In genomic region chr10:75859107-75859746, GRCm38 (mm10) we compare ENCODE assay signal across 8 mouse cellular contexts. TPM values are rescaled to one million over a fixed set of nuclear protein-coding genes. Genes with fewer than 3 reads are reported as not detected.
DNase-seq lines count a peak whose midpoint lies in the region; ATAC-seq and TF ChIP-seq lines count a peak whose summit lies in the region.

No protein-coding gene starts in this region.

- peaks cover 29% of the 10 kb centered on the region for H3K4me1 ChIP-seq in embryonic facial prominence, embryonic 13.5 days
- peaks cover 30% of the 10 kb centered on the region for H3K4me1 ChIP-seq in liver, postnatal 0 days (ENCODE audit: insufficient read depth)

- 3% methylated on average over 27 of the region's 27 CpGs for WGBS in embryonic facial prominence, embryonic 13.5 days
- WGBS in liver, postnatal 0 days (ENCODE audit: insufficient replicate concordance) = 4% methylated on average over 27 of the region's 27 CpGs

- DNase-seq in layer of hippocampus, adult 11-12 months (ENCODE audit: low spot score) = peak; percentile 47
- DNase-seq in layer of hippocampus, postnatal 36 days = no peak
- DNase-seq in NIH3T3 (ENCODE audit: low read depth) = peak; percentile 62
- DNase-seq in induced T-regulatory cell, adult 2 months (ENCODE audit: low read depth) = peak; percentile 72
- DNase-seq in liver, postnatal 0 days = peak; percentile 59
- DNase-seq in retina, embryonic 14.5 days (ENCODE audit: low spot score) = peak; percentile 75

- peak overlapping the region; percentile 95 for H3K27ac ChIP-seq in embryonic facial prominence, embryonic 13.5 days
- peak overlapping the region; percentile 95 for H3K27ac ChIP-seq in liver, postnatal 0 days (ENCODE audit: low read depth)

- no peaks in the 10 kb centered on the region for H3K9me3 ChIP-seq in embryonic facial prominence, embryonic 13.5 days
- no peaks in the 10 kb centered on the region for H3K9me3 ChIP-seq in liver, postnatal 0 days (ENCODE audit: low read length)

- peaks cover 19% of the 10 kb centered on the region for H3K36me3 ChIP-seq in embryonic facial prominence, embryonic 13.5 days
- H3K36me3 ChIP-seq in liver, postnatal 0 days (replicated peaks; ENCODE audit: insufficient read depth, low read length) = peaks cover 14% of the 10 kb centered on the region

- TF ChIP-seq CTCF in liver, postnatal 0 days (IDR thresholded peaks at IDR 0.05; ENCODE audit: low read depth) = no peak

- no peak for TF ChIP-seq EP300 in liver, postnatal 0 days (IDR thresholded peaks at IDR 0.05; ENCODE audit: low read depth)

- H3K4me2 ChIP-seq in embryonic facial prominence, embryonic 13.5 days = peak overlapping the region; percentile 80
- peak overlapping the region; percentile 84 for H3K4me2 ChIP-seq in liver, postnatal 0 days (ENCODE audit: low read depth, low read length)

- peak overlapping the region; percentile 90 for H3K9ac ChIP-seq in embryonic facial prominence, embryonic 13.5 days
- H3K9ac ChIP-seq in liver, postnatal 0 days (replicated peaks) = peak overlapping the region; percentile 79

- H3K27me3 ChIP-seq in embryonic facial prominence, embryonic 13.5 days = no peaks in the 10 kb centered on the region
- H3K27me3 ChIP-seq in liver, postnatal 0 days (ENCODE audit: insufficient read depth, low read length) = no peaks in the 10 kb centered on the region

- H3K4me3 ChIP-seq in embryonic facial prominence, embryonic 13.5 days = peak overlapping the region; percentile 72
- peak overlapping the region; percentile 67 for H3K4me3 ChIP-seq in liver, postnatal 0 days (ENCODE audit: low read depth, low read length)

- peak; percentile 59 for ATAC-seq in embryonic facial prominence, embryonic 13.5 days (ENCODE audit: insufficient number of reproducible peaks, insufficient read depth, low FRiP score, low TSS enrichment, low read depth)
- ATAC-seq in liver, postnatal 0 days = peak; percentile 50
- no peak for ATAC-seq in activated CD4-positive, CD25-positive, alpha-beta regulatory T cell, adult 4 months

RNA-seq across cellular contexts. Expression of gene Mif, which starts 0.8 kb away (rescaled TPM):
- total RNA-seq in layer of hippocampus, postnatal 36 days (2021) = 100 to 1,000 TPM; 432 to 467 TPM
- polyA plus RNA-seq in embryonic facial prominence, embryonic 13.5 days (2015; fragmentation: Nextera tagmentation; extraction: Ambion mirVana) = 1,667 and 1,727 TPM in 2 replicates
- 1,043 and 1,160 TPM in 2 replicates for polyA plus RNA-seq in liver, postnatal 0 days (2015; fragmentation: Nextera tagmentation; extraction: Ambion mirVana)
- polyA plus RNA-seq in activated CD4-positive, CD25-positive, alpha-beta regulatory T cell, adult 4 months (2017; shearing (Covaris generic)) = 100 to 1,000 TPM; 464 to 561 TPM

RNA-seq across cellular contexts. Expression of gene Gstt2, which starts 22.0 kb away (rescaled TPM):
- total RNA-seq in layer of hippocampus, postnatal 36 days (2021) = 1 to 10 TPM; 2.5 to 3.4 TPM
- 5.9 and 9.1 TPM in 2 replicates for polyA plus RNA-seq in embryonic facial prominence, embryonic 13.5 days (2015; fragmentation: Nextera tagmentation; extraction: Ambion mirVana)
- polyA plus RNA-seq in liver, postnatal 0 days (2015; fragmentation: Nextera tagmentation; extraction: Ambion mirVana) = 148 and 175 TPM in 2 replicates
- 10 to 100 TPM; 58.5 to 64.1 TPM for polyA plus RNA-seq in activated CD4-positive, CD25-positive, alpha-beta regulatory T cell, adult 4 months (2017; shearing (Covaris generic))

RNA-seq across cellular contexts. Expression of gene Derl3, which starts 34.0 kb away (rescaled TPM):
- 1 to 10 TPM; 4.7 to 9.1 TPM for total RNA-seq in layer of hippocampus, postnatal 36 days (2021)
- 2.6 and 3.9 TPM in 2 replicates for polyA plus RNA-seq in embryonic facial prominence, embryonic 13.5 days (2015; fragmentation: Nextera tagmentation; extraction: Ambion mirVana)
- 0.52 and 0.95 TPM in 2 replicates for polyA plus RNA-seq in liver, postnatal 0 days (2015; fragmentation: Nextera tagmentation; extraction: Ambion mirVana)
- 1 to 10 TPM in 1 of 2 experiments, under 1 TPM in 1; 0.85 to 2.7 TPM for polyA plus RNA-seq in activated CD4-positive, CD25-positive, alpha-beta regulatory T cell, adult 4 months (2017; shearing (Covaris generic))

RNA-seq across cellular contexts. Expression of gene Gstt4, which starts 36.9 kb away (rescaled TPM):
- total RNA-seq in layer of hippocampus, postnatal 36 days (2021) = not detected
- not detected in 2 replicates for polyA plus RNA-seq in embryonic facial prominence, embryonic 13.5 days (2015; fragmentation: Nextera tagmentation; extraction: Ambion mirVana)
- polyA plus RNA-seq in liver, postnatal 0 days (2015; fragmentation: Nextera tagmentation; extraction: Ambion mirVana) = not detected in 2 replicates
- polyA plus RNA-seq in activated CD4-positive, CD25-positive, alpha-beta regulatory T cell, adult 4 months (2017; shearing (Covaris generic)) = under 1 TPM in 1 of 2 experiments, not detected in 1; 0.48 TPM

Comparison
In these comparisons a context has a peak if more than half of its experiments do, and no peak if none do; other contexts are left out.
1. DNase-seq: peak in layer of hippocampus, adult 11-12 months (single experiment), NIH3T3 (single experiment), induced T-regulatory cell, adult 2 months (single experiment), liver, postnatal 0 days (single experiment) and retina, embryonic 14.5 days (single experiment); none in layer of hippocampus, postnatal 36 days (0 of 2).